Comparison of ENCODE assay signal across 15 mouse cellular contexts in genomic region chr3:123338666-123339195, GRCm38 (mm10). TPM values are rescaled to one million over a fixed set of nuclear protein-coding genes. Genes with fewer than 3 reads are reported as not detected.
A peak's percentile ranks its signal among the peaks of the same experiment; 100 is the strongest.
DNase-seq lines count a peak whose midpoint lies in the region; TF ChIP-seq lines count a peak whose summit lies in the region.
"Had no signal": no experiment of that assay in that cellular context is flagged by ENCODE, and none has a peak within 500 bp of the region (broad histone marks: within the 10 kb centered on the region; RNA-seq: fewer than 3 reads in every experiment).

No protein-coding gene starts in this region.

- TF ChIP-seq POLR2A in CH12.LX (IDR thresholded peaks at IDR 0.05; ENCODE audit: low read depth, low read length): no peak

- no peaks in the 10 kb centered on the region for H3K27me3 ChIP-seq in CH12.LX (replicated peaks)
- H3K27me3 ChIP-seq: neural tube, embryonic 15.5 days had no signal

- dilution Hi-C loops in CH12.LX (cut with MboI; ENCODE audit: extremely low pct_ligation_motif_present, extremely low pct_unique_long_range_greater_than_20kb, low sequenced_read_pairs): no loop called here

- H3K27ac ChIP-seq in CH12.LX (ENCODE audit: insufficient read depth, low read depth): peak overlapping the region; percentile 54
- H3K27ac ChIP-seq: limb, embryonic 10.5 days; liver, embryonic 14.5 days; neural tube, embryonic 15.5 days had no signal

- peak overlapping the region; percentile 22; the same call in 1 of the 2 replicates for H3K9ac ChIP-seq in CH12.LX (ENCODE audit: insufficient read depth, low read depth)
- H3K9ac ChIP-seq: forebrain, postnatal 0 days; liver, embryonic 14.5 days; neural tube, embryonic 15.5 days had no signal

- no peaks in the 10 kb centered on the region for H3K9me3 ChIP-seq in CH12.LX (replicated peaks; ENCODE audit: low read length)
- H3K9me3 ChIP-seq: limb, embryonic 10.5 days; neural tube, embryonic 15.5 days had no signal

- H3K4me2 ChIP-seq in CH12.LX (ENCODE audit: insufficient read depth, low read depth, poor library complexity, severe bottlenecking): no peak overlapping the region
- H3K4me2 ChIP-seq: neural tube, embryonic 15.5 days had no signal

- peaks cover 14 to 50% of the 10 kb centered on the region in 2 experiments for H3K4me1 ChIP-seq in CH12.LX (ENCODE audit: control insufficient read depth in 1 of 2, insufficient read depth in 2 of 2)

- no peak for TF ChIP-seq RAD21 in CH12.LX (IDR thresholded peaks at IDR 0.05; ENCODE audit: low read depth, low read length)

- DNase-seq in heart, postnatal 4 days: peak; percentile 39
- DNase-seq in heart, postnatal 36 days: no peak
- DNase-seq in 3T3-L1 (ENCODE audit: low read depth, low spot score) (peak; percentile 57), CH12.LX (ENCODE audit: extremely low read depth) (no peak)
- DNase-seq in kidney, postnatal 4 days: peak; percentile 37 to 50
- DNase-seq in ovary, postnatal 14 days (ENCODE audit: low spot score): no peak
- DNase-seq in spleen, adult 12 weeks (ENCODE audit: low spot score): no peak
- DNase-seq: adrenal gland, adult 2 months; cerebellum, adult 2 months; forebrain, postnatal 0 days; gastrocnemius, postnatal 25 days; right cerebral cortex, adult 18-20 months had no signal

- H3K4me3 ChIP-seq in CH12.LX (replicated peaks in 1 of 3; ENCODE audit: low read depth in 2 of 3, low read length in 2 of 3, poor library complexity in 1 of 3): no peak overlapping the region
- H3K4me3 ChIP-seq: limb, embryonic 10.5 days; neural tube, embryonic 15.5 days had no signal

- no peak for TF ChIP-seq CTCF in CH12.LX (conservative IDR thresholded peaks at IDR 0.05 in 1 of 2, IDR thresholded peaks at IDR 0.05 in 1 of 2; ENCODE audit: low read depth in 2 of 2, low read length in 2 of 2)

- intact Hi-C loops in heart, postnatal 36 days (cut with DNase I): no loop called here

- H3K36me3 ChIP-seq in CH12.LX (replicated peaks in 1 of 2; ENCODE audit: control insufficient read depth in 1 of 2, insufficient read depth in 1 of 2, low read length in 1 of 2): peaks cover 20 to 39% of the 10 kb centered on the region in 2 experiments
- H3K36me3 ChIP-seq: limb, embryonic 10.5 days; neural tube, embryonic 15.5 days had no signal

- in situ Hi-C loops in CH12.LX (cut with MboI; ENCODE audit: low pct_ligation_motif_present, low pct_unique_long_range_greater_than_20kb, low sequenced_read_pairs): no loop called here

- TF ChIP-seq EP300 in CH12.LX (IDR thresholded peaks at IDR 0.05; ENCODE audit: low read length): no peak

- 0 out of 2 replicates have a peak, but pooled peaks cover 2% of the 10 kb centered on the region for H3K79me2 ChIP-seq in CH12.LX (replicated peaks; ENCODE audit: control insufficient read depth, extremely low read depth, insufficient read depth, poor library complexity, severe bottlenecking)

TF ChIP-seq in CH12.LX, 34 proteins besides CTCF, POLR2A, EP300 and RAD21:
- TF ChIP-seq E2F4 (IDR thresholded peaks at IDR 0.05; ENCODE audit: insufficient replicate concordance, low read depth, low read length) (no peak), ZMIZ1 (IDR thresholded peaks at IDR 0.05; ENCODE audit: low read depth, low read length) (no peak), ZNF384 (IDR thresholded peaks at IDR 0.05; ENCODE audit: low read depth, low read length) (no peak), MYC (IDR thresholded peaks at IDR 0.05; ENCODE audit: low read depth, low read length) (no peak), CHD1 (IDR thresholded peaks at IDR 0.05; ENCODE audit: low read depth, low read length) (0 out of 2 replicates have a peak, but pooled peaks have one; percentile 39)

RNA-seq across cellular contexts. Expression of gene Mettl14, which starts 47.2 kb away (rescaled TPM):
- 10 to 100 TPM; 15.5 to 16.9 TPM for total RNA-seq in heart, postnatal 4 days (2021)
- 10 to 100 TPM; 12.0 to 12.1 TPM for total RNA-seq in heart, postnatal 36 days (2021)
- total RNA-seq in CH12.LX (2012; rRNA removed): 5.7 and 6.0 TPM in 2 replicates
- 8.1 and 8.7 TPM in 2 replicates for total RNA-seq in CH12.LX (2014; rRNA removed)
- 12.8 and 13.3 TPM in 2 replicates for polyA plus RNA-seq in CH12.LX (2012; ENCODE audit: insufficient read length, low read depth)

Comparison
In these comparisons a context has a peak if more than half of its experiments do, and no peak if none do; other contexts are left out.
1. DNase-seq: peak in heart, postnatal 4 days (single experiment), 3T3-L1 (single experiment) and kidney, postnatal 4 days (2 of 2); none in heart, postnatal 36 days (0 of 2), CH12.LX (single experiment), ovary, postnatal 14 days (single experiment) and spleen, adult 12 weeks (single experiment).